Mouse (Mus musculus) thymus, adult 2 months (tissue): Measurements from ENCODE around the gene Trim28. TPM values are rescaled to one million over a fixed set of nuclear protein-coding genes. Genes with fewer than 3 reads are reported as not detected.

Source experiments
- DNase-seq: peaks from one replicate; pipeline ENCODE4 v3.0.0; 2021
- H3K27ac ChIP-seq: fragments of 200-500 bp; 2 replicates; pipeline ENCODE4 v1.5.1; 2012; ENCODE audit warnings: low read length, control low read depth; ENCODE audit not compliant: control insufficient read depth, insufficient read depth
- H3K27me3 ChIP-seq: fragments of 200-500 bp; 2 replicates; pipeline ENCODE4 v1.6.1; 2012; ENCODE audit warnings: mild to moderate bottlenecking, low read length, moderate library complexity, mixed read lengths; ENCODE audit not compliant: control insufficient read depth, insufficient read depth
- H3K36me3 ChIP-seq: fragments of 200-500 bp; 2 replicates; pipeline ENCODE4 v1.6.1; 2012; ENCODE audit warnings: mild to moderate bottlenecking, low read length, moderate library complexity; ENCODE audit not compliant: control insufficient read depth, insufficient read depth
- H3K4me1 ChIP-seq: fragments of 200-500 bp; replicated peaks from 2 replicates; pipeline ENCODE4 v1.6.1; 2012; ENCODE audit warnings: low read length; ENCODE audit not compliant: control insufficient read depth, insufficient read depth
- H3K4me3 ChIP-seq: fragments of 200-500 bp; 2 replicates; pipeline ENCODE4 v1.5.1; 2012; ENCODE audit warnings: mild to moderate bottlenecking, low read length, control low read depth, moderate library complexity; ENCODE audit not compliant: control insufficient read depth, insufficient read depth
- CTCF ChIP-seq: fragments of 200-500 bp; IDR thresholded peaks from 2 replicates; pipeline ENCODE4 v1.5.1; 2012; ENCODE audit warnings: mild to moderate bottlenecking, control low read depth, low read length, moderate library complexity, borderline replicate concordance; ENCODE audit not compliant: control insufficient read depth, poor library complexity, insufficient read depth; ENCODE audit errors: extremely low read depth
- POLR2A ChIP-seq: fragments of 200-500 bp; IDR thresholded peaks from 2 replicates; pipeline ENCODE4 v1.6.1; 2012; ENCODE audit warnings: mild to moderate bottlenecking, low read length, control low read depth, moderate library complexity; ENCODE audit not compliant: control insufficient read depth, poor library complexity, insufficient read depth; ENCODE audit errors: extremely low read depth
- WGBS: fragments of 180-500 bp; shearing (Covaris S2); methylation state at CpG from one replicate; pipeline ENCODE4 v1.1.7; 2018; 5-methylcytosine and 5-hydroxymethylcytosine counted together
- polyA plus RNA-seq: library from polyadenylated mRNA; depleted of rRNA; stranded (reverse); fragments of >200 nt; gene quantifications from 2 replicates; pipeline ENCODE4 v1.2.3, GENCODE M21; 2012

Trim28 gene
- polyA plus RNA-seq, 1 experiment, result 905 TPM

- Histone ChIP-seq H3K27me3 (no peaks in the 10 kb centered on the region), H3K4me3 (no peak overlapping the region), H3K4me1 (peaks cover 16% of the 10 kb centered on the region), H3K36me3 (no peaks in the 10 kb centered on the region), H3K27ac (no peak overlapping the region)
- TF ChIP-seq CTCF (no peak), POLR2A (no peak)
- WGBS, result 92% methylated on average over 6 of the region's 6 CpGs
- no peak for DNase-seq
Observed at GRCm38 (mm10) chr7:12979776-12980175, 19.1 kb upstream of the Trim28 start.

GRCm38 (mm10) chr7:12980291-12980690 is 18.6 kb upstream of the Trim28 start:
- Histone ChIP-seq H3K36me3 (no peaks in the 10 kb centered on the region), H3K4me3 (no peak overlapping the region), H3K27me3 (no peaks in the 10 kb centered on the region), H3K4me1 (peaks cover 16% of the 10 kb centered on the region), H3K27ac (no peak overlapping the region)
- no peak for TF ChIP-seq POLR2A
- TF ChIP-seq CTCF, result no peak
- 96% methylated on average over 7 of the region's 7 CpGs for WGBS
- no peak for DNase-seq

DNA sequence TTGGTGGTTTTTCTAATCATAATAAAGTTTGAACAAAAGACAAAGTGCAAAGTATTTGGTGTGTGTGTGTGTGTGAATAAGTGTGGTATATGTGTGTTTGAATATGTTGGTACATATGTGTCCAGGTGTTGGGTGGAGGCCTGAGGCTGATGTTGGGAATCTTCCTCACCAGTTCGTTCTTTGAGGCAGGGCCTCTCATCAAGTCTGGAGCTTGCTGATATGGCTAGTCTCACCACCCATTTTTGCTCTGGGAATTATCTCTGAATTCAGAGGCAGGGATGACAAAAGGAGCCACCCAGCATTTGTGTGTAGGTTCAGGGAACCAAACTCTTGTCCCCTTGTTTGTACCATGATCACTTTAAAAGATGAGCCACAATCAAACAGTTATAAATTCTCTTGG is 13.2 kb upstream of the Trim28 start:
- no peak for TF ChIP-seq POLR2A
- TF ChIP-seq CTCF, result no peak
- 96% methylated on average over 1 of the region's 1 CpGs for WGBS

DNA sequence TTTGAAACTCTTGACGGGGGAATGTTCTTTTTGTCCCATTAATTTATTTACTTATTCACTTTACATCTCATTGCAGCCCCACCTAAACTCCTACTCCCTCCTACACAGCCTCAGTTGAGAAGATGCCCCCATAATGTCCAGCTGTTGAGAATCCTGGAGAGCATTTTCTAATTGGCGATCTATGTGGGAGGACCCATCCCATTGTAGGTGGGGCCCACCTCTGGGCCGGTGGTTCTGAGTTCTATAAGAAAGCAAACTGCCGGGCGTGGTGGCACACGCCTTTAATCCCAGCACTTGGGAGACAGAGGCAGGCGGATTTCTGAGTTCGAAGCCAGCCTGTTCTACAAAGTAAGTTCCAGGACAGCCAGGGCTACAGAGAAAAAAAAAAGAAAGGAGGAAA is 12.0 kb upstream of the Trim28 start:
- DNase-seq, result no peak
- peak overlapping the region; percentile 29 for H3K27ac ChIP-seq
- TF ChIP-seq CTCF, result no peak
- TF ChIP-seq POLR2A, result no peak
- H3K36me3 ChIP-seq, result no peaks in the 10 kb centered on the region
- WGBS, result 93% methylated on average over 8 of the region's 8 CpGs
- peaks cover 19% of the 10 kb centered on the region for H3K4me1 ChIP-seq
- H3K4me3 ChIP-seq, result no peak overlapping the region
- H3K27me3 ChIP-seq, result no peaks in the 10 kb centered on the region

More for the DNA sequence above, 13.2 kb upstream of the Trim28 start:
- H3K27ac ChIP-seq, result no peak overlapping the region
- no peaks in the 10 kb centered on the region for H3K36me3 ChIP-seq
- peaks cover 19% of the 10 kb centered on the region for H3K4me1 ChIP-seq
- DNase-seq, result no peak
- H3K4me3 ChIP-seq, result no peak overlapping the region
- no peaks in the 10 kb centered on the region for H3K27me3 ChIP-seq

DNA sequence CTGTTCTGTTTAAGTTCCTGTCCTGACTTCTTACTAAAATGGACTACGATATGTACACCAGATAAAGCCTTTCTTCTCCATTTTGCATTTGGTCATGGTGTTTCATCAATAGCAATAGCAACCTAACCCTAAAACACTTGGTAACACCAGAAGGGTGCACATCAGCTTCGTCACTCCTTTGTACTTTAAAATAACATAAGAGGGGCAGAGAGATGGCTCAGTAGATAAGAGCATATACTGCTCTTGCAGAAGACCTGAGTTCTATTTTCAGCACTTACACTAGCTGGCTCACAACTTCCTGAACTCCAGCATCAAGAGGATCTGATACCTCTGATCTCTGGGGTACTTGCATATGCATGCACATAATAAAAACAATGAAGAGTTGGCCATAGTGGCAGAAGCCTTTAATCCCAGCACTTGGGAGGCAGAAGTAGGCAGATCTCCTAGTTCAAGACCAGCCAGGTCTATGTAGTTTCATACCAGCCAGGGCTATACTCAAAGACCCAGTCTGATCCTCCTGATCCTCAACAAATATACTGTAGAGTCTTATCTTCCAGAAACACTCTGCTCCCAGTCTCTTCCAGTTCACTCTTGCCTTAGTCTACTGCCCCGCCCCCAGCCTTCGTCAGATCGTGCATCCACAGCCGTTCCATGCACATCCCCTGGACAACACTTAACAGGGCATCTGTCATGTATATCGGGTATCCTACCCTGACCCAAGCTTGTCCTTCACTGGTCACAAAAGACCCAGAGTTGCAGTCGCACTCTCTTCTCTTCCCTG is 11.3 kb upstream of the Trim28 start:
- 77% methylated on average over 8 of the region's 8 CpGs for WGBS
- Histone ChIP-seq H3K4me1 (peaks cover 19% of the 10 kb centered on the region), H3K36me3 (no peaks in the 10 kb centered on the region), H3K4me3 (no peak overlapping the region), H3K27me3 (no peaks in the 10 kb centered on the region), H3K27ac (peak overlapping the region; percentile 70)
- DNase-seq, result no peak
- TF ChIP-seq CTCF (no peak), POLR2A (no peak)

GRCm38 (mm10) chr7:12992222-12992621 is 6.7 kb upstream of the Trim28 start:
- H3K27ac ChIP-seq, result no peak overlapping the region
- H3K36me3 ChIP-seq, result no peaks in the 10 kb centered on the region
- H3K4me3 ChIP-seq, result no peak overlapping the region
- peaks cover 13% of the 10 kb centered on the region for H3K4me1 ChIP-seq
- DNase-seq, result peak; percentile 55
- 2% methylated on average over 3 of the region's 3 CpGs for WGBS
- TF ChIP-seq CTCF, result no peak
- TF ChIP-seq POLR2A, result no peak
- H3K27me3 ChIP-seq, result no peaks in the 10 kb centered on the region

- H3K36me3 ChIP-seq, result no peaks in the 10 kb centered on the region
- no peak overlapping the region for H3K4me3 ChIP-seq
- WGBS, result 94% methylated on average over 10 of the region's 10 CpGs
- peaks cover 8% of the 10 kb centered on the region for H3K4me1 ChIP-seq
- no peak for TF ChIP-seq POLR2A
- no peak for TF ChIP-seq CTCF
- H3K27me3 ChIP-seq, result no peaks in the 10 kb centered on the region
- H3K27ac ChIP-seq, result no peak overlapping the region
- DNase-seq, result no peak
Observed at GRCm38 (mm10) chr7:12993148-12993547, 5.8 kb upstream of the Trim28 start.
